Mouse (Mus musculus): ENCODE measurements at regions not wholly inside any gene's neighbourhood (a gene's known extent, or its start where the extent isn't known, plus 50 kb on each side); places are given as distances from the start of the nearest gene placed in this dataset.

DNA sequence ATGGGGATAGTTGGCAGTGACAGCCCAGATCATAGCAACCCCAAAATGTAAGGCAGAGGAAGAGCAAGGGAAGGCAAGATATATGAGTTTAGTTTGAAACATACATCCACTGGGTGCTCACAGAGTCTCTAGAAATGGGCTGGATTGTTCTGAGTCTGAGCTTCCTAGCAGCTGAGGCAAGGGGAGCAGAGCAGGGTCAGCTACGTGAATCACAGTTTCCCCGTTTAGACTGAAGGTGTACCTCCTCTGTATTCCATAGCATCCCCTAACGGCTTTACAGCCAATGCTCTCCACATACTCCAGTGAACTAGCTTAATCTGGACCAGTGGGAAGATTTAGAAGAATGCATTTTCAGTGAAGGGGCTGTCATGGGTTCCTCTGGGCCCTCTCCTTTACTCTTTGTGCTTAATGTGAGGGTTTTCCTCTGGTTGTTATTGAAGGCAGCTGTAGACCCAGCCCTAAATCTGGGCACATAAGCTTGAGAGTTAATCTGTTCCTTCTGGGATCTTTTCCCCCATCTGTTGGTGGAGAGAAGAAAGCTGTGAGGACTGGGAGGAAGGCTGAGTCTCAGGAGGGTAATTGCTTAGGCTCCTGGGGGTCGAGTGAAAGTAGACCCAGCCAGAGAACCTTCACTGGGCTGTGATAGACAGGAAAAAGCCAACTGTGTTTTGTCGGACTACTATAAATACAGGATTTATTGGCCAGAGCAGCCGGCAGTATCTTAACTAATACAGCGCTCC lies 411.8 kb upstream of the Klhl29 start:
- no peak overlapping the region for H3K27ac ChIP-seq
- no peak overlapping the region for H3K4me3 ChIP-seq
- no peak for DNase-seq (ENCODE audit: extremely low spot score in 1 of 2, low spot score in 2 of 2)
- TF ChIP-seq CTCF (IDR thresholded peaks at IDR 0.05), result no peak
- intact Hi-C loops (cut with DNase I), result no loop called here

DNA sequence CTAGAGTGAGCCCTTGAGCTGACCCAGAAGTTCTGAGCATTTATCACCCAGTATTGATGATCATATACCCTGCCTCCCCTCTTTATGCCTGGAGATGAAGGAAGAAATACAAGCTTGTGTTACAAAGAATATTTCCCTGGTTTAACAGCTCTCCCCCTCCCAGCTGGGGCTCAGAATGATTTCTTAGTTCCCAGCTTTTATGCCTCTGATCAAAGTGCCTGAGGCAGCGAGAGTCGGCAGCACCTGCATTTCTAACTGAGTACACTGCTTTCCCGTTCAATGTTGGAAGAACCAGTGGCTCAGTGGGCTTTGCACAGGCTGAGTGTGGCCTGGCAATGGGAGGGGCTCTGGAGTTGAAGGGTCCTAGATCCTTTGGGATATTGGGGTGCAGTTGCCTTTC lies 405.8 kb upstream of the Klhl29 start:
- intact Hi-C loops (cut with DNase I), result no loop called here
- DNase-seq (ENCODE audit: extremely low spot score in 1 of 2, low spot score in 2 of 2), result no peak
- Histone ChIP-seq H3K4me3 (no peak overlapping the region), H3K27ac (no peak overlapping the region)
- no peak for TF ChIP-seq CTCF (IDR thresholded peaks at IDR 0.05)

DNA sequence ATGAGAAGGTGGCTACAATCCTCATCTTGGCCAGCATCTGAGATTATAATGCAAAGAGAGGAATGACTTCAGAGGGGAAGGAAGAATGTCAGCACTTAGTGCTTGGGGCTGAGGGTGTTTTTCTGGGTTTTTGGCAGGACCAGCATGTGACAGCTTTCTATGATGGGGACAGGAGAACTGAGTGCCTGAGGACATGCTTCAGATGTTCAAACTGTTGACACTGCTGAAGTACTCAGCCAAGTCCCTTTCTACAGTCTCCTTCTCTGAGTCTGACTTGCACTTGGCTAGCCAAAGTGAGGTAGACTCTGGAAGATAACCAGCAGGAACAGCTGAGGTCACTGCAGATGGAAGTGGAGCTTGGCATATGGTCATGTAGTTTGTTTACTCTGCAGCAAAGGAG lies 402.1 kb upstream of the Klhl29 start:
- intact Hi-C loops (cut with DNase I), result no loop called here
- Histone ChIP-seq H3K27ac (no peak overlapping the region), H3K4me3 (no peak overlapping the region)
- TF ChIP-seq CTCF (IDR thresholded peaks at IDR 0.05), result no peak
- DNase-seq (ENCODE audit: extremely low spot score in 1 of 2, low spot score in 2 of 2), result no peak

DNA sequence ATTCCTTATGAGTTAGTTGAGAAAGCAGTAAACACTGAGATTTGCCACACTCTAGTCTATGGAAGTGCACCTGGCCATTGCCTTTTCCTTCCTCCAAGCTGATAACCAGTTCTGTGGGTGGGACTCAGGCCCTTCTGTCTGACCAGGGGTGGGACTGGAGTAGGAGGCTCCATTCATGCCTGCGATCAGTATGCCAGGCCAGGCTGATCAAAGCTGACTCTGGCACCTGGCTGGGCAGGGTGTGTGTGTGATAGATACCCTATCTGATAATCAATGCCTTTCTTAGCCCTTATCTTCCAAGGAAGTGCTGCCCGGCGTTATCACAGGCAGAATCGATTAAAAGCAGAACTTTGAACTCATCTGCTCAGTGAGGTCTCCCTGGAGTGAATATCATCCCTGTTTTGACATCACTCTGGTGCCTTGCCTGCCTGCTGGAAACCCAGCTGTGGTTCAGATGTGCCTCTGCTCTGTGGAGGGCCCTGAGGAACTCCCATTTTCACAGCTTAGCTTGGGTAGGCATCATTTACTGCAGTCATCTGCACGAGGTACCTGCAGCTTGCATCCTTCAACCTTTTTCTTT lies 396.0 kb upstream of the Klhl29 start:
- DNase-seq (ENCODE audit: extremely low spot score in 1 of 2, low spot score in 2 of 2), result no peak
- no peak overlapping the region for H3K4me3 ChIP-seq
- intact Hi-C loops (cut with DNase I), result no loop called here
- no peak overlapping the region for H3K27ac ChIP-seq
- no peak for TF ChIP-seq CTCF (IDR thresholded peaks at IDR 0.05)

DNA sequence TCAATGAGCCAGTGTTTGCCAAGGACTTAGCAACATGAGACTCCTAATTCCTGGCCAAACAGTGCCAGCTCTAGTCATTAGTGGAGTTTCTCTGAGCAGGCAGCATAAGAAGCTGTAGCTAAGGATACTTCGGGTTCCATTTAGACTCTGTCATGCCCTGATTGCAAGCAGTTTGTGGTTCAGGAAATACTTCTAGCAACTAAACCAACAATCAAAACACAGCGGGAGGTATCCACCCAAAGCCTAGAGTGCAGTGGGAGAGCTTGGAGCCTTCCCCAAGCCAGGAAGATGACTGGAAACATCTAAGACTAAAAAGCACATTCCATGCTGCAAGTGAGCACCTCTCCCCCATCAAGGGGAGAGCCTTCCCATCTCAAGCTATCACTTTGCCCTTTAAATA lies 395.0 kb upstream of the Klhl29 start:
- H3K4me3 ChIP-seq, result no peak overlapping the region
- intact Hi-C loops (cut with DNase I), result no loop called here
- TF ChIP-seq CTCF (IDR thresholded peaks at IDR 0.05), result no peak

DNA sequence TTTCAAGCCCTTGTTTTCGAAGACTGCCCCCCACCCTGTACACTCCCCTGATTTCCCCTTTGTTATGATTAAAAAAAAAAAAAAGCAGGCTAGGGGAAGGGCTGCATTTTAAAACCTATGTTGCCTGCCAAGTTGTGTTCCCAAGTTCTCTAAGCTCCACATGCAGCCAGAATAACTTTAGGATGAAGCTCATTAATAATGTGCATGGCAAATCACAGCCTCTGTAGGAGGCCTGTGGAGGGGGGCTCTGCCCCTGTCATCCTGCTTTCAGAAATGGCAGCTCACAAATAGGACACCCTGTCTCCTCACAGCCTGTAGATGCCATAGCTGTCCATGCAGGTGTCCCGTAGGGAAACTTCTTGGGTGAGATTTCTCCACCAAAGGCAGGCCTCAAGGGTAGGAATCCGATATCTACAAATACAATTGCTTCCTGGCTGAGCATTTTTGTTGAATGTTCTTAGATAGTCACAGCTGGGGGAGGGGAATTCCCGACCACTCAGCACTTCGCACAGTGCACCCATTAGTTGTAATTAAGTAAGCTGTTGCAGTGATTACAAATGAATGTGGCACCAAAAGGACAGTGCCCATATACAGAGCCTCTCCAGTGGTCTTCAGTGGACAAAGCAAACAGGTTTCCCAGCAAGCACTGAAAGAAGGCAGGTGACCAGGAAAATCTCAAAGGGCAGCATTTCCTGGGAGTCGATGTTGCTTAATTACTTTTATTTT lies 389.1 kb upstream of the Klhl29 start:
- DNase-seq (ENCODE audit: extremely low spot score in 1 of 2, low spot score in 2 of 2), result no peak
- Histone ChIP-seq H3K4me3 (no peak overlapping the region), H3K27ac (no peak overlapping the region)
- no peak for TF ChIP-seq CTCF (IDR thresholded peaks at IDR 0.05)
- intact Hi-C loops (cut with DNase I), result no loop called here

More for the DNA sequence above, 395.0 kb upstream of the Klhl29 start:
- no peak for DNase-seq (ENCODE audit: extremely low spot score in 1 of 2, low spot score in 2 of 2)
- H3K27ac ChIP-seq, result no peak overlapping the region

DNA sequence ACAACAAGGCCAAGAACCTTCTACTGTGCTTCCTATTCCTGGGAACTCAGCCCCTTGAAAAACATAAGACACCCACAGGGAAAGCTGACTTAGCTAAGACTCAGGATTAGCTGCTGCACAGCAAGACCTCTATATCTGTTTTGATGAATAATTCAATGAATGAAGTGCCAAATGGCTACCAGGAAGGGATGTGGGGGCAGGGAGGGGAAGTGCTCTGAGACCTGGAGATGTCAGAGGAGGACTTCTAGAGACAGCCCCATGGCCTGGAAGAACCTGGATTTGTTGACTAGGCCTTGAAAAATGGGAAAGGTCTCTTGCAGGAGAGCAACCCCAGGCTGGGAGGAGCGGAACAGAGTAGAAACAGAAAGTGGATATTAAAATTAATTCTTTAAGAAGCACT lies 388.5 kb upstream of the Klhl29 start:
- intact Hi-C loops (cut with DNase I), result no loop called here
- H3K27ac ChIP-seq, result no peak overlapping the region
- TF ChIP-seq CTCF (IDR thresholded peaks at IDR 0.05), result no peak
- no peak for DNase-seq (ENCODE audit: extremely low spot score in 1 of 2, low spot score in 2 of 2)
- H3K4me3 ChIP-seq, result no peak overlapping the region

DNA sequence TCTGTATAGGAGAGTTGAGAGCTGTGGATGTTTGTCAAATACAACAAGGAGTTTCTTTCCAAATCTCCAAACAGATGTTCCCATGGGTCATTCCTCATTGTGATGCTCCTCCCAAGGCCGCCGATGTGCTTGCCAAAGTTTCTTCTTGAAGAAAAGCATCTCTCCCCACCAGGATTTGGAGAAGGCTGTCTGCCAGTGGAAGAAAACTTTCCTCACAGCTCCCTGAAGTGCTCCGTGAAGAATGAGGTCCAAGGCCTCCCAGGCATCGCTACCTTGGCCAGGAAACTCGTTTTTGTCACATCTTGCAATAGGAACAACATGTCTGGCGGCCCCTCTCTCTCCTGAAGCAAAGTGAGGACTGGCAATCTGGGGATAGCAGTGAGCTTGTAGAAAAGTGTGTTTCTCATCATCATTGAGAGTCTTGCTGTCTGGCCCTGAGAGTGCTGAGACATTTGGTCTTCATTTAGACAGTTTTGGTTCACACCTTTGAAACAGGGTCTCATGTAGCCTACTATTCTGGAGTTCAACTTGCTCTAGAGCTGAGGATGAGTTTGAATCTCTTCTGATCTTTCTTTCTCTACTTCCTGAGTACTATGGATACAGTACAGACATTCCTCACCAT lies 386.9 kb upstream of the Klhl29 start:
- Histone ChIP-seq H3K4me3 (no peak overlapping the region), H3K27ac (no peak overlapping the region)
- no peak for TF ChIP-seq CTCF (IDR thresholded peaks at IDR 0.05)
- no peak for DNase-seq (ENCODE audit: extremely low spot score in 1 of 2, low spot score in 2 of 2)
- intact Hi-C loops (cut with DNase I), result no loop called here

DNA sequence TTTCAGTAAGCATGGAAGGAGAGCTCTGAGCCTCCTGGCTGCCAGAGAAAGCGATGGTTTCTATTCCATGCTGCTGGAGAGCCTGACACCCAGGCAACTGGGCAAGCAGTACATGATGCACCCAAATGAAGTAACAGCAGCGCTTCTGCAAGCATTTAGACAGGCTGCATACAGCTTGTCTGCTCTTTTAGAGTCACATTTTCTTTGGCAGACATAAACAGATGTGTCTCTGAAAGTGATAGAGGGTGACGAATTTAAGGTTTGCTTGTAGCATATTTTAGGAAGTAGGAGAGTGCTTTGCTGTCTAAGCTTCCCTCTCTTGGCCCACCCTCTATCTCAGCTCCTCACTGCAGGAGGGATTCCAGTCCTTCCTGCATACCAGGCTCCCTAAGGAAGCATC lies 384.0 kb upstream of the Klhl29 start:
- Histone ChIP-seq H3K4me3 (no peak overlapping the region), H3K27ac (no peak overlapping the region)
- DNase-seq (ENCODE audit: extremely low spot score in 1 of 2, low spot score in 2 of 2), result no peak
- no peak for TF ChIP-seq CTCF (IDR thresholded peaks at IDR 0.05)
- intact Hi-C loops (cut with DNase I), result loop anchor here (5.0 kb wide), 1 partner anchor 878 kb away; no protein-coding TSS in a partner anchor

DNA sequence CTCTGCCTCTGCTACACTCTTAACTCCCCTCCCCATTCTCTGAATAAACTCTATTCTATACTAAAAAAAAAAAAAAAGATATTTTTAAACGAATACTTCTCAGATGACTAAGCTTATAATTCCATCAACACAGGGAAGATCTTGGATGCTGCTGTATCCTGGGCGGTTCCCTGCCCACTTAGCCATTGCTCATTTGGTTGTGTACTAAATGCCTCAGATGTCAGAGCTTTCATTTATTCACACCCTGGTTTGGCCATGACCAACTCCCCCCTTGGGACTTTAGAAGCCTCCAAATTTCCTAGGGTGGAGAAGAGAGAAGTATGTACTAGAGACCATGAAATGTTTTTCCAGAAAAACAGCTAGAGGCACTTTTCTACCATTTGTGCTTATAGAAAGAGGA lies 382.3 kb upstream of the Klhl29 start:
- H3K4me3 ChIP-seq, result no peak overlapping the region
- DNase-seq (ENCODE audit: extremely low spot score in 1 of 2, low spot score in 2 of 2), result no peak
- intact Hi-C loops (cut with DNase I), result loop anchor here (5.0 kb wide), 1 partner anchor 880 kb away; no protein-coding TSS in a partner anchor
- no peak overlapping the region for H3K27ac ChIP-seq
- no peak for TF ChIP-seq CTCF (IDR thresholded peaks at IDR 0.05)

DNA sequence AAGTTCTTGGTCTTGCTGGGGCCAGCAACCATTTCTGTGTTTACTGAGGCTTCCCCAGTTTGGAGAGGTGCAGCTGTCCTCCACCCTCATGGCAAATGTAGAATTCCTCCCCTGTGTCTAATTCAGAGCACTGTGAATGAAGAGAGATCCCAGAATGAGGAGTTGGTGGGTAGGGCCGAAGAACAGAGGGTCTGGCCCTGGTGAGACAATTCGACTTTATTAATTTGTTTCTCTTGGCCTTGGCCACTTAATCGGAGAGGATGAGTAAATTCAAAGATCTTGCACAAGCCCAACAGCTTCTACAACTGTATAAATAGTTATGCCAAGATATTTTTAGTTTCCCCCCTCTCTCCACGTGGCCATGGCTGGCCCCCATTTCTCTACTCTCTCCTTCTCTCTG lies 381.9 kb upstream of the Klhl29 start:
- intact Hi-C loops (cut with DNase I), result loop anchor here (5.0 kb wide), 1 partner anchor 880 kb away; no protein-coding TSS in a partner anchor
- no peak overlapping the region for H3K4me3 ChIP-seq
- no peak for DNase-seq (ENCODE audit: extremely low spot score in 1 of 2, low spot score in 2 of 2)
- H3K27ac ChIP-seq, result no peak overlapping the region
- no peak for TF ChIP-seq CTCF (IDR thresholded peaks at IDR 0.05)

DNA sequence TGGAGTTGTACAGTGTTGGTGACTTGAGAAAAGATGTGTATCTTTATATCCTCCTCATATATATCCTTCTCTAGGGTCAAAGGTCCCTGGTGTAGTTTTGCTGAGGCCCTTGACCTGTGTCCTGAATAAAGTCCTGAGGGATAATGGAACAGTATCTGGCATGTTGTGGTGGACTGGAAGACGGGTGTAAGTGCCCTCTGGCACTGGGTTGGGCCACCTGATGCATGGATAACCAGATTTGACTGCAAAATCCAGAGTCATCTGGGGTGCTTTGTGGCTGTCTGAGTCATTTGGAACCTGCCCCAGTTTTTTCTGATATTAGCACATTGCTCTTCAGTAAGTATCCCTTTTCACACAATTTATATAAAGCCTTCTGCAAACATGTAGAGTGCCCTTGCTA lies 378.3 kb upstream of the Klhl29 start:
- Histone ChIP-seq H3K27ac (no peak overlapping the region), H3K4me3 (no peak overlapping the region)
- intact Hi-C loops (cut with DNase I), result no loop called here
- TF ChIP-seq CTCF (IDR thresholded peaks at IDR 0.05), result no peak
- DNase-seq (ENCODE audit: extremely low spot score in 1 of 2, low spot score in 2 of 2), result no peak
